Mouse (Mus musculus) MEL (cell line): ENCODE measurements at regions not wholly inside any gene's neighbourhood (a gene's known extent, or its start where the extent isn't known, plus 50 kb on each side); places are given as distances from the start of the nearest gene placed in this dataset.

Experiments
- DNase-seq: peaks from one replicate; pipeline ENCODE4 v3.0.0; 2011; ENCODE audit warnings: low read depth, low spot score
- H3K27ac ChIP-seq: 2 replicates; pipeline ENCODE4 v1.5.1; 2012; ENCODE audit warnings: low read depth, mild to moderate bottlenecking, control low read depth, low read length, moderate library complexity; ENCODE audit not compliant: control insufficient read depth
- H3K27me3 ChIP-seq, 2 experiments: fragments of 150-350 bp in 1 of 2; sonication (generic) in 1 of 2; 2 replicates each; pipeline ENCODE4 v1.6.1; 2012; ENCODE audit warnings: low read length in 2 of 2, mild to moderate bottlenecking in 2 of 2, improper control_type of control experiment in 1 of 2, moderate library complexity in 1 of 2; ENCODE audit not compliant: insufficient read depth in 2 of 2, control insufficient read depth in 1 of 2
- H3K36me3 ChIP-seq, 2 experiments: 2 replicates each; pipeline ENCODE4 v1.6.1; 2012 to 2014; ENCODE audit warnings: low read length in 2 of 2, improper control_type of control experiment in 1 of 2, inconsistent platforms in 1 of 2, mild to moderate bottlenecking in 1 of 2; ENCODE audit not compliant: insufficient read depth in 2 of 2, control insufficient read depth in 1 of 2
- H3K4me1 ChIP-seq, 2 experiments: fragments of 150-350 bp in 1 of 2; sonication (generic) in 1 of 2; 2 replicates each; pipeline ENCODE4 v1.6.1; 2012; ENCODE audit warnings: low read length in 2 of 2, improper control_type of control experiment in 1 of 2, mild to moderate bottlenecking in 1 of 2; ENCODE audit not compliant: insufficient read depth in 2 of 2, control insufficient read depth in 1 of 2
- H3K4me3 ChIP-seq, 2 experiments: fragments of 150-350 bp in 1 of 2; sonication (generic) in 1 of 2; 2 replicates each; pipeline ENCODE4 v1.5.1; 2012; ENCODE audit warnings: low read depth in 2 of 2, low read length in 2 of 2, mild to moderate bottlenecking in 2 of 2, moderate library complexity in 2 of 2, control low read depth in 1 of 2, improper control_type of control experiment in 1 of 2; ENCODE audit not compliant: control insufficient read depth in 1 of 2, insufficient read depth in 1 of 2
- H3K79me2 ChIP-seq: 2 replicates; pipeline ENCODE4 v1.6.1; 2012; ENCODE audit warnings: mild to moderate bottlenecking, low read length, moderate library complexity; ENCODE audit not compliant: control insufficient read depth, poor library complexity, insufficient read depth
- H3K9ac ChIP-seq: 2 replicates; pipeline ENCODE4 v1.6.1; 2012; ENCODE audit warnings: low read depth, mild to moderate bottlenecking, control low read depth, low read length, moderate library complexity; ENCODE audit not compliant: control insufficient read depth, poor library complexity, severe bottlenecking
- H3K9me3 ChIP-seq: fragments of 150-350 bp; sonication (generic); replicated peaks from 2 replicates; pipeline ENCODE4 v1.6.1; 2012; ENCODE audit warnings: mild to moderate bottlenecking, low read length, improper control_type of control experiment, moderate library complexity; ENCODE audit not compliant: insufficient read depth
- ELF1 ChIP-seq: IDR thresholded peaks from 2 replicates; pipeline ENCODE4 v1.6.1; 2014; ENCODE audit warnings: low read depth, mild to moderate bottlenecking, inconsistent platforms, low read length, improper control_type of control experiment, moderate library complexity
- EP300 ChIP-seq, 2 experiments: IDR thresholded peaks; 2 replicates each; pipeline ENCODE4 v1.6.1; 2011; ENCODE audit warnings: improper control_type of control experiment in 2 of 2, low read length in 2 of 2, low read depth in 1 of 2, mild to moderate bottlenecking in 1 of 2
- GABPA ChIP-seq: IDR thresholded peaks from 2 replicates; pipeline ENCODE4 v1.6.1; 2012; ENCODE audit warnings: low read depth, mild to moderate bottlenecking, inconsistent platforms, low read length, improper control_type of control experiment, moderate library complexity
- JUND ChIP-seq: IDR thresholded peaks from 2 replicates; pipeline ENCODE4 v1.6.1; 2011; ENCODE audit warnings: low read depth, mild to moderate bottlenecking, improper control_type of control experiment, low read length
- MYC ChIP-seq: IDR thresholded peaks from 2 replicates; pipeline ENCODE4 v1.6.1; 2011; ENCODE audit warnings: low read depth, mild to moderate bottlenecking, low read length, improper control_type of control experiment, moderate library complexity
- POLR2A ChIP-seq, 2 experiments: IDR thresholded peaks; 2 replicates each; pipeline ENCODE4 v1.6.1; 2011 to 2012; ENCODE audit warnings: low read length in 2 of 2, mild to moderate bottlenecking in 2 of 2, control low read depth in 1 of 2, improper control_type of control experiment in 1 of 2, low read depth in 1 of 2, moderate library complexity in 1 of 2; ENCODE audit not compliant: control insufficient read depth in 1 of 2, insufficient read depth in 1 of 2, poor library complexity in 1 of 2
- RAD21 ChIP-seq: IDR thresholded peaks from 2 replicates; pipeline ENCODE4 v1.6.1; 2011; ENCODE audit warnings: mild to moderate bottlenecking, low read depth, low read length, improper control_type of control experiment
- RCOR1 ChIP-seq: IDR thresholded peaks from 2 replicates; pipeline ENCODE4 v1.6.1; 2012; ENCODE audit warnings: low read depth, mild to moderate bottlenecking, inconsistent platforms, low read length, improper control_type of control experiment
- TAL1 ChIP-seq: IDR thresholded peaks from 2 replicates; pipeline ENCODE4 v1.6.1; 2012; ENCODE audit warnings: mild to moderate bottlenecking, inconsistent platforms, low read length, moderate library complexity, mixed read lengths
- TCF12 ChIP-seq: IDR thresholded peaks from 2 replicates; pipeline ENCODE4 v1.6.1; 2014; ENCODE audit warnings: low read depth, mild to moderate bottlenecking, inconsistent platforms, low read length, improper control_type of control experiment, moderate library complexity
- USF2 ChIP-seq, 2 experiments: IDR thresholded peaks; 2 replicates each; pipeline ENCODE4 v1.6.1; 2011 to 2012; ENCODE audit warnings: improper control_type of control experiment in 2 of 2, low read length in 2 of 2, borderline replicate concordance in 1 of 2, inconsistent platforms in 1 of 2, low read depth in 1 of 2, mild to moderate bottlenecking in 1 of 2; ENCODE audit not compliant: insufficient read depth in 1 of 2
- ZKSCAN1 ChIP-seq: IDR thresholded peaks from 2 replicates; pipeline ENCODE4 v1.6.1; 2012; ENCODE audit warnings: low read depth, mild to moderate bottlenecking, inconsistent platforms, low read length, improper control_type of control experiment, moderate library complexity
- ZNF384 ChIP-seq: IDR thresholded peaks from 2 replicates; pipeline ENCODE4 v1.6.1; 2012; ENCODE audit warnings: low read depth, mild to moderate bottlenecking, inconsistent platforms, low read length, improper control_type of control experiment

GRCm38 (mm10) chr13:60534501-60534900 lies 67.2 kb upstream of the Dapk1 start:
- H3K36me3 ChIP-seq = no peaks in the 10 kb centered on the region; a peak in 1 of 4 replicates
- no peak overlapping the region for H3K4me3 ChIP-seq
- peaks cover 5 to 6% of the 10 kb centered on the region in 2 experiments; a peak in 2 of 4 replicates for H3K4me1 ChIP-seq
- TF ChIP-seq ZKSCAN1 (no peak), GABPA (no peak), JUND (no peak), TAL1 (no peak), MYC (no peak)
- no peaks in the 10 kb centered on the region for H3K9me3 ChIP-seq
- no peak for DNase-seq
- H3K27ac ChIP-seq = no peak overlapping the region
- H3K9ac ChIP-seq = no peak overlapping the region
- H3K27me3 ChIP-seq = no peaks in the 10 kb centered on the region
- H3K79me2 ChIP-seq = no peaks in the 10 kb centered on the region

- Histone ChIP-seq H3K9ac (no peak overlapping the region), H3K27ac (no peak overlapping the region), H3K79me2 (no peaks in the 10 kb centered on the region), H3K36me3 (peaks cover 0 to 2% of the 10 kb centered on the region in 2 experiments; a peak in 2 of 4 replicates), H3K4me3 (no peak overlapping the region), H3K4me1 (peaks cover 7% of the 10 kb centered on the region in 2 experiments; a peak in 3 of 4 replicates), H3K27me3 (no peaks in the 10 kb centered on the region), H3K9me3 (no peaks in the 10 kb centered on the region)
- no peak for DNase-seq
- TF ChIP-seq ELF1 (no peak), USF2 (IDR thresholded peaks at IDR 0.05; ENCODE audit: borderline replicate concordance in 1 of 2, insufficient read depth in 1 of 2, low read depth in 1 of 2, low read length in 2 of 2) (no peak), POLR2A (IDR thresholded peaks at IDR 0.05; ENCODE audit: control insufficient read depth in 1 of 2, insufficient read depth in 1 of 2, low read depth in 1 of 2, low read length in 2 of 2, poor library complexity in 1 of 2) (no peak), TAL1 (no peak), MYC (no peak), RCOR1 (no peak), ZNF384 (no peak), RAD21 (no peak)
Measured at GRCm38 (mm10) chr13:60535045-60535444, 66.7 kb upstream of the Dapk1 start.

- peak; percentile 31 for DNase-seq
- H3K9ac ChIP-seq = no peak overlapping the region
- H3K27ac ChIP-seq = 0 out of 2 replicates have a peak overlapping the region, but pooled peaks have one; percentile 16
- TF ChIP-seq ELF1 = no peak
- TF ChIP-seq TCF12 = 0 out of 2 replicates have a peak, but pooled peaks have one; percentile 45
- TF ChIP-seq EP300 (IDR thresholded peaks at IDR 0.05; ENCODE audit: low read depth in 1 of 2, low read length in 2 of 2) = peak in 1 of 2 experiments; percentile 67; a peak in 1 of 4 replicates
- TF ChIP-seq, all 39 proteins: peak for 2
- no peak overlapping the region for H3K4me3 ChIP-seq
- no peaks in the 10 kb centered on the region for H3K79me2 ChIP-seq
- H3K9me3 ChIP-seq = no peaks in the 10 kb centered on the region
- H3K27me3 ChIP-seq = no peaks in the 10 kb centered on the region
- H3K36me3 ChIP-seq = peaks cover 0 to 10% of the 10 kb centered on the region in 2 experiments; a peak in 2 of 4 replicates
- H3K4me1 ChIP-seq = peaks cover 14 to 16% of the 10 kb centered on the region in 2 experiments
Measured at GRCm38 (mm10) chr13:60536725-60537124, 65.0 kb upstream of the Dapk1 start.
